Mouse (Mus musculus): Measurements from ENCODE around the gene Hnrnpl. TPM values are rescaled to one million over a fixed set of nuclear protein-coding genes. Genes with fewer than 3 reads are reported as not detected.

The Hnrnpl gene
- total and polyA plus RNA-seq, 2 experiments from 2014 or later, result 171 to 259 TPM

DNA sequence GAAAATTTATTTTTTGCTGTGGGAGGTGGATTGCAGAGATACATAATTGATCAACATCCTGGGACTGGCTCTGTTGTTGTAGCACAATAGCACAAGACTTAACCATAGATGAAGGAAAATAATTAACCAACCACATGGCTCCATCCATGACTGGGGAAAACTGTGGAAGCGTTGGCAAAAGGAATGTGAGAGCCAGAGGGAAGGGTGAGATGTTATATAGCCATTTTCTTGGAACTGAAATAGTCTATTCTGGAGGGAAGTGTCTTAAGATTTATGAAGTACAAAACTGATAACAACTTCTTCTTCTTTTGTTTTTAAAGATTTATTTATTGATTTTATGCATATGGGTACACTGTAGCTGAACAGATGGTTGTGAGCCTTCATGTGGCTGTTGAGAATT lies 38.9 kb downstream of the Hnrnpl start:
- DNase-seq (ENCODE audit: low spot score), result no peak
- Histone ChIP-seq H3K4me3 (ENCODE audit: low read depth, low read length) (no peak overlapping the region), H3K9me3 (replicated peaks; ENCODE audit: control insufficient read depth, low read length) (no peaks in the 10 kb centered on the region), H3K36me3 (replicated peaks; ENCODE audit: control insufficient read depth, insufficient read depth, low read length) (no peaks in the 10 kb centered on the region), H3K9ac (replicated peaks; ENCODE audit: low read depth, low read length) (no peak overlapping the region), H3K4me2 (ENCODE audit: low read depth, low read length) (no peak overlapping the region), H3K27me3 (ENCODE audit: control insufficient read depth, insufficient read depth, low read length) (no peaks in the 10 kb centered on the region), H3K27ac (ENCODE audit: low read depth) (no peak overlapping the region), H3K4me1 (ENCODE audit: control insufficient read depth, insufficient read depth) (no peaks in the 10 kb centered on the region)
- no peak for ATAC-seq (ENCODE audit: insufficient read depth, low read depth)
- no peak for TF ChIP-seq CTCF (IDR thresholded peaks at IDR 0.05; ENCODE audit: low read depth)
- no peak for TF ChIP-seq EP300 (IDR thresholded peaks at IDR 0.05; ENCODE audit: low read depth)
- WGBS, result 79% methylated on average over 1 of the region's 1 CpGs

DNA sequence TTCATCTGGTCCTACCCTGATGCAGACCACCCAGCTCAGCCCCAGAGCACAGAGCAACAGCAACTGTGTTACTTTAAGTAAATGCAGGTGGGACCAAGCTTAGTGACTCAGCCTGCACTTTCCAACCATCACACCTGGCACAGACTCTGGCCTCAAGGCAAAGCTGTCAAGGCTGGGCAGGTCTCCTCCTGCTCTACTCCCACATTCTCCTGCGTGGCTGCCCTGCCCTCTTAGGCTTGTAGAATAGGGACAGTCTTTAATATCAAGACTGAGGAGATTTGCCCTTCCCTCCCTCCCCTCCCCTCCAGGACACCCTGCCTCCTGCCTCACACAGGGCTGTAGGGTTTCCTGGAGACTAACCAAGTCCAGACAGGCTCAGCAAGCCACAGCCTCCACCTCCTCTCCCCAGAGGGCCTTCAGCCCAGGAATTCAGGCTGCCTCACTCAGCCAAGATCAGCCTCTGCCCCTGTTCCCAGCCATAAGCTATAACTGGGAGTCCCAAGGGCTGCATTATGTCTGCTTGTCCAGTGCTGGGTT lies 41.4 kb downstream of the Hnrnpl start:
- no peaks in the 10 kb centered on the region for H3K4me1 ChIP-seq (ENCODE audit: control insufficient read depth, insufficient read depth)
- DNase-seq (ENCODE audit: low spot score) (no peak), ATAC-seq (ENCODE audit: insufficient read depth, low read depth) (peak; percentile 24; the same call in 1 of the 2 replicates)
- H3K27ac ChIP-seq (ENCODE audit: low read depth), result no peak overlapping the region
- no peak overlapping the region for H3K9ac ChIP-seq (replicated peaks; ENCODE audit: low read depth, low read length)
- no peaks in the 10 kb centered on the region for H3K9me3 ChIP-seq (replicated peaks; ENCODE audit: control insufficient read depth, low read length)
- H3K27me3 ChIP-seq (ENCODE audit: control insufficient read depth, insufficient read depth, low read length), result no peaks in the 10 kb centered on the region
- no peak overlapping the region for H3K4me2 ChIP-seq (ENCODE audit: low read depth, low read length)
- no peak overlapping the region for H3K4me3 ChIP-seq (ENCODE audit: low read depth, low read length)
- H3K36me3 ChIP-seq (replicated peaks; ENCODE audit: control insufficient read depth, insufficient read depth, low read length), result no peaks in the 10 kb centered on the region
- WGBS, result 17% methylated on average over 1 of the region's 1 CpGs
- TF ChIP-seq CTCF (IDR thresholded peaks at IDR 0.05; ENCODE audit: low read depth) (no peak), EP300 (IDR thresholded peaks at IDR 0.05; ENCODE audit: low read depth) (no peak)

- no peak overlapping the region for H3K27ac ChIP-seq (ENCODE audit: low read depth)
- DNase-seq (ENCODE audit: low spot score), result no peak
- TF ChIP-seq EP300 (IDR thresholded peaks at IDR 0.05; ENCODE audit: low read depth), result no peak
- no peaks in the 10 kb centered on the region for H3K4me1 ChIP-seq (ENCODE audit: control insufficient read depth, insufficient read depth)
- H3K27me3 ChIP-seq (ENCODE audit: control insufficient read depth, insufficient read depth, low read length), result no peaks in the 10 kb centered on the region
- no peaks in the 10 kb centered on the region for H3K36me3 ChIP-seq (replicated peaks; ENCODE audit: control insufficient read depth, insufficient read depth, low read length)
- H3K9ac ChIP-seq (replicated peaks; ENCODE audit: low read depth, low read length), result no peak overlapping the region
- whole genome bisulfite sequencing, result 68% methylated on average over 4 of the region's 4 CpGs
- H3K4me3 ChIP-seq (ENCODE audit: low read depth, low read length), result no peak overlapping the region
- no peak for ATAC-seq (ENCODE audit: insufficient read depth, low read depth)
- no peak overlapping the region for H3K4me2 ChIP-seq (ENCODE audit: low read depth, low read length)
- H3K9me3 ChIP-seq (replicated peaks; ENCODE audit: control insufficient read depth, low read length), result no peaks in the 10 kb centered on the region
Observed at GRCm38 (mm10) chr7:28850642-28851041, 42.3 kb downstream of the Hnrnpl start.

DNA sequence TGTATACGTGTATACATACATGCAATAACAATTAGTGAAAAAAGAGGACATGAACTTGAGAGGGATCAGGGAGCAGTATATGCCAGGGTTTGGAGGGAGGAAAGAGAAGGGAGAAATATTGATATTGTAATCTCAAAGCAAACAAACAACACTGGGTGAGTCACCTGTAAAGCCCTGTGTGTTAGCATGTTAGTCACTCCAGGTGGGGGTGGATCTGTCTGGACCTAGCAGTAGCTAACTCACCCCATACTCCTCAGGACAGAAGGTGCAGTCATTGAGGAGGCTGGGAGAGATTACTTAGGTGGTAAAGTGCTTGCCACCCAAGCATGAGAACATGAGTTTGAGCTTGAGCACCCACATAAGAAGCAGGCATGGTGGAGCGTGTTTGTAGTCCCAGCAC lies 51.6 kb downstream of the Hnrnpl start:
- Histone ChIP-seq H3K36me3 (replicated peaks; ENCODE audit: control insufficient read depth, insufficient read depth, low read length) (no peaks in the 10 kb centered on the region), H3K9me3 (replicated peaks; ENCODE audit: control insufficient read depth, low read length) (peaks cover 4% of the 10 kb centered on the region; the same call in 1 of the 2 replicates), H3K4me1 (ENCODE audit: control insufficient read depth, insufficient read depth) (peaks cover 5% of the 10 kb centered on the region; the same call in 1 of the 2 replicates), H3K4me3 (ENCODE audit: low read depth, low read length) (no peak overlapping the region), H3K27me3 (ENCODE audit: control insufficient read depth, insufficient read depth, low read length) (no peaks in the 10 kb centered on the region), H3K27ac (ENCODE audit: low read depth) (no peak overlapping the region), H3K9ac (replicated peaks; ENCODE audit: low read depth, low read length) (no peak overlapping the region), H3K4me2 (ENCODE audit: low read depth, low read length) (no peak overlapping the region)
- 85% methylated on average over 2 of the region's 2 CpGs for WGBS
- no peak for TF ChIP-seq EP300 (IDR thresholded peaks at IDR 0.05; ENCODE audit: low read depth)
- TF ChIP-seq CTCF (IDR thresholded peaks at IDR 0.05; ENCODE audit: low read depth), result no peak
- no peak for DNase-seq (ENCODE audit: low spot score)
- no peak for ATAC-seq (ENCODE audit: insufficient read depth, low read depth)

- no peak for TF ChIP-seq CTCF (IDR thresholded peaks at IDR 0.05; ENCODE audit: low read depth)
- no peak for TF ChIP-seq EP300 (IDR thresholded peaks at IDR 0.05; ENCODE audit: low read depth)
- Histone ChIP-seq H3K4me3 (ENCODE audit: low read depth, low read length) (no peak overlapping the region), H3K9me3 (replicated peaks; ENCODE audit: control insufficient read depth, low read length) (peaks cover 4% of the 10 kb centered on the region; the same call in 1 of the 2 replicates), H3K9ac (replicated peaks; ENCODE audit: low read depth, low read length) (no peak overlapping the region), H3K4me1 (ENCODE audit: control insufficient read depth, insufficient read depth) (peaks cover 9% of the 10 kb centered on the region; the same call in 1 of the 2 replicates), H3K36me3 (replicated peaks; ENCODE audit: control insufficient read depth, insufficient read depth, low read length) (no peaks in the 10 kb centered on the region), H3K4me2 (ENCODE audit: low read depth, low read length) (no peak overlapping the region), H3K27me3 (ENCODE audit: control insufficient read depth, insufficient read depth, low read length) (no peaks in the 10 kb centered on the region), H3K27ac (ENCODE audit: low read depth) (no peak overlapping the region)
- WGBS, result 82% methylated on average over 6 of the region's 6 CpGs
- ATAC-seq (ENCODE audit: insufficient read depth, low read depth) (no peak), DNase-seq (ENCODE audit: low spot score) (no peak)
Observed at GRCm38 (mm10) chr7:28860898-28861297, 52.6 kb downstream of the Hnrnpl start.
